Comparison of ENCODE assay signal across 25 mouse cellular contexts in genomic region chr3:123644564-123644963, GRCm38 (mm10). TPM values are rescaled to one million over a fixed set of nuclear protein-coding genes. Genes with fewer than 3 reads are reported as not detected.
A peak's percentile ranks its signal among the peaks of the same experiment; 100 is the strongest.
DNase-seq lines count a peak whose midpoint lies in the region; ATAC-seq lines count a peak whose summit lies in the region.
"Had no signal": no experiment of that assay in that cellular context is flagged by ENCODE, and none has a peak within 500 bp of the region (broad histone marks: within the 10 kb centered on the region; RNA-seq: fewer than 3 reads in every experiment).

No protein-coding gene starts in this region.

- H3K4me3 ChIP-seq in forebrain, embryonic 11.5 days (ENCODE audit: low read depth, low read length), result no peak overlapping the region
- H3K4me3 ChIP-seq in forebrain, embryonic 10.5 days, result no peak overlapping the region
- no peak overlapping the region for H3K4me3 ChIP-seq in midbrain, embryonic 12.5 days
- H3K4me3 ChIP-seq in midbrain, embryonic 15.5 days, result no peak overlapping the region
- H3K4me3 ChIP-seq in forebrain, embryonic 12.5 days (replicated peaks), result no peak overlapping the region
- H3K4me3 ChIP-seq in forebrain, embryonic 15.5 days, result no peak overlapping the region
- H3K4me3 ChIP-seq: heart, adult 2 months; heart, embryonic 10.5 days; heart, embryonic 13.5 days; hindbrain, embryonic 15.5 days had no signal

- H3K27me3 ChIP-seq in forebrain, embryonic 11.5 days (ENCODE audit: control insufficient read depth, insufficient read depth, low read length), result no peaks in the 10 kb centered on the region
- H3K27me3 ChIP-seq in forebrain, embryonic 10.5 days (ENCODE audit: poor library complexity, severe bottlenecking), result no peaks in the 10 kb centered on the region
- H3K27me3 ChIP-seq in midbrain, embryonic 12.5 days, result no peaks in the 10 kb centered on the region
- no peaks in the 10 kb centered on the region for H3K27me3 ChIP-seq in midbrain, embryonic 15.5 days (replicated peaks)
- no peaks in the 10 kb centered on the region for H3K27me3 ChIP-seq in forebrain, embryonic 12.5 days
- no peaks in the 10 kb centered on the region for H3K27me3 ChIP-seq in forebrain, embryonic 15.5 days
- H3K27me3 ChIP-seq: heart, embryonic 13.5 days; hindbrain, embryonic 15.5 days had no signal

- peak; percentile 17; the same call in 1 of the 2 replicates for ATAC-seq in forebrain, embryonic 11.5 days (replicated peaks; ENCODE audit: low FRiP score)
- 0 out of 2 replicates have a peak, but pooled peaks have one; percentile 16 for ATAC-seq in midbrain, embryonic 12.5 days (ENCODE audit: low FRiP score, low read depth)
- ATAC-seq in midbrain, embryonic 15.5 days (replicated peaks), result no peak; the same call in 1 of the 2 replicates
- ATAC-seq in forebrain, embryonic 12.5 days (ENCODE audit: low FRiP score), result peak; percentile 47
- peak; percentile 57 for ATAC-seq in forebrain, embryonic 15.5 days (replicated peaks)
- no peak for ATAC-seq in erythroblast, adult 5-6 weeks (replicated peaks; ENCODE audit: low FRiP score, poor library complexity, severe bottlenecking)
- ATAC-seq: activated CD4-positive, CD25-positive, alpha-beta regulatory T cell, adult 4 months; intestine, postnatal 0 days had no signal

- no peak overlapping the region for H3K4me2 ChIP-seq in forebrain, embryonic 11.5 days (ENCODE audit: low read depth, low read length, severe bottlenecking)
- H3K4me2 ChIP-seq in midbrain, embryonic 12.5 days (replicated peaks), result no peak overlapping the region
- H3K4me2 ChIP-seq in midbrain, embryonic 15.5 days, result no peak overlapping the region
- no peak overlapping the region for H3K4me2 ChIP-seq in forebrain, embryonic 12.5 days
- H3K4me2 ChIP-seq in forebrain, embryonic 15.5 days (replicated peaks), result no peak overlapping the region
- H3K4me2 ChIP-seq: heart, embryonic 13.5 days; hindbrain, embryonic 15.5 days had no signal

- WGBS in forebrain, embryonic 11.5 days, result 83% methylated on average over 2 of the region's 2 CpGs
- 94% methylated on average over 2 of the region's 2 CpGs for WGBS in forebrain, embryonic 10.5 days
- WGBS in midbrain, embryonic 12.5 days, result 70% methylated on average over 2 of the region's 2 CpGs
- WGBS in midbrain, embryonic 15.5 days, result 58% methylated on average over 2 of the region's 2 CpGs
- 67% methylated on average over 2 of the region's 2 CpGs for WGBS in forebrain, embryonic 12.5 days
- 50% methylated on average over 2 of the region's 2 CpGs for WGBS in forebrain, embryonic 15.5 days

- no peak for DNase-seq in forebrain, embryonic 11.5 days (ENCODE audit: low spot score)
- no peak for DNase-seq in forebrain, embryonic 10.5 days (ENCODE audit: extremely low spot score, low spot score)
- DNase-seq in lung, postnatal 10 days, result no peak
- DNase-seq: adrenal gland, adult 8-10 months; adrenal gland, postnatal 25 days; cerebellum, adult 11-12 months; cerebellum, adult 8-10 months; cerebellum, postnatal 14 days; gastrocnemius, postnatal 10 days; gastrocnemius, postnatal 36 days; heart, adult 2 months; heart, postnatal 14 days; heart, postnatal 4 days had no signal

- H3K9me3 ChIP-seq in forebrain, embryonic 11.5 days (ENCODE audit: control insufficient read depth, low read length), result no peaks in the 10 kb centered on the region
- H3K9me3 ChIP-seq in forebrain, embryonic 10.5 days, result 0 out of 2 replicates have a peak, but pooled peaks cover 3% of the 10 kb centered on the region
- H3K9me3 ChIP-seq in midbrain, embryonic 12.5 days, result no peaks in the 10 kb centered on the region
- no peaks in the 10 kb centered on the region for H3K9me3 ChIP-seq in midbrain, embryonic 15.5 days
- H3K9me3 ChIP-seq in forebrain, embryonic 12.5 days, result no peaks in the 10 kb centered on the region
- H3K9me3 ChIP-seq in forebrain, embryonic 15.5 days, result no peaks in the 10 kb centered on the region
- H3K9me3 ChIP-seq: heart, embryonic 10.5 days; heart, embryonic 13.5 days; hindbrain, embryonic 15.5 days had no signal

- H3K27ac ChIP-seq in forebrain, embryonic 11.5 days (ENCODE audit: low read depth, low read length), result no peak overlapping the region
- H3K27ac ChIP-seq in forebrain, embryonic 10.5 days, result no peak overlapping the region
- no peak overlapping the region for H3K27ac ChIP-seq in midbrain, embryonic 12.5 days (replicated peaks)
- H3K27ac ChIP-seq in midbrain, embryonic 15.5 days, result no peak overlapping the region
- H3K27ac ChIP-seq in forebrain, embryonic 12.5 days, result 0 out of 2 replicates have a peak overlapping the region, but pooled peaks have one; percentile 13
- H3K27ac ChIP-seq in forebrain, embryonic 15.5 days (replicated peaks), result peak overlapping the region; percentile 61
- H3K27ac ChIP-seq: heart, adult 2 months; heart, embryonic 10.5 days; heart, embryonic 13.5 days; hindbrain, embryonic 15.5 days had no signal

- no peaks in the 10 kb centered on the region for H3K36me3 ChIP-seq in forebrain, embryonic 11.5 days (ENCODE audit: control insufficient read depth, insufficient read depth, low read length)
- H3K36me3 ChIP-seq in forebrain, embryonic 10.5 days (replicated peaks), result no peaks in the 10 kb centered on the region
- H3K36me3 ChIP-seq in midbrain, embryonic 12.5 days, result no peaks in the 10 kb centered on the region
- H3K36me3 ChIP-seq in midbrain, embryonic 15.5 days (replicated peaks), result no peaks in the 10 kb centered on the region
- no peaks in the 10 kb centered on the region for H3K36me3 ChIP-seq in forebrain, embryonic 12.5 days (replicated peaks)
- no peaks in the 10 kb centered on the region for H3K36me3 ChIP-seq in forebrain, embryonic 15.5 days
- H3K36me3 ChIP-seq: heart, embryonic 10.5 days; heart, embryonic 13.5 days; hindbrain, embryonic 15.5 days had no signal

- H3K4me1 ChIP-seq in forebrain, embryonic 11.5 days (replicated peaks; ENCODE audit: control insufficient read depth, insufficient read depth, low read length), result no peaks in the 10 kb centered on the region
- H3K4me1 ChIP-seq in forebrain, embryonic 10.5 days, result no peaks in the 10 kb centered on the region
- peaks cover 6% of the 10 kb centered on the region; the same call in 1 of the 2 replicates for H3K4me1 ChIP-seq in midbrain, embryonic 12.5 days
- peaks cover 7% of the 10 kb centered on the region; the same call in 1 of the 2 replicates for H3K4me1 ChIP-seq in midbrain, embryonic 15.5 days
- peaks cover 11% of the 10 kb centered on the region; the same call in 1 of the 2 replicates for H3K4me1 ChIP-seq in forebrain, embryonic 12.5 days
- peaks cover 14% of the 10 kb centered on the region for H3K4me1 ChIP-seq in forebrain, embryonic 15.5 days
- H3K4me1 ChIP-seq: heart, embryonic 10.5 days; heart, embryonic 13.5 days had no signal

- H3K9ac ChIP-seq in forebrain, embryonic 11.5 days (ENCODE audit: low read length), result no peak overlapping the region
- no peak overlapping the region for H3K9ac ChIP-seq in midbrain, embryonic 12.5 days (replicated peaks)
- H3K9ac ChIP-seq in midbrain, embryonic 15.5 days, result no peak overlapping the region
- H3K9ac ChIP-seq in forebrain, embryonic 12.5 days, result no peak overlapping the region
- no peak overlapping the region for H3K9ac ChIP-seq in forebrain, embryonic 15.5 days (replicated peaks)
- H3K9ac ChIP-seq: heart, embryonic 13.5 days; hindbrain, embryonic 15.5 days had no signal

RNA-seq across cellular contexts. Expression of gene Ndst3, which starts 46.1 kb away (rescaled TPM):
- polyA plus RNA-seq in forebrain, embryonic 11.5 days (2014; fragmentation: Nextera tagmentation; extraction: Ambion mirVana), result 2.9 and 3.0 TPM in 2 replicates
- 0.66 and 0.84 TPM in 2 replicates for polyA plus RNA-seq in forebrain, embryonic 10.5 days (2016; fragmentation: Nextera tagmentation; extraction: Ambion mirVana)
- 23.5 and 24.1 TPM in 2 replicates for polyA plus RNA-seq in midbrain, embryonic 12.5 days (2016; fragmentation: Nextera tagmentation; extraction: Ambion mirVana)
- polyA plus RNA-seq in midbrain, embryonic 15.5 days (2015; fragmentation: Nextera tagmentation; extraction: Ambion mirVana), result 17.3 and 19.6 TPM in 2 replicates
- polyA plus RNA-seq in forebrain, embryonic 12.5 days (2016; fragmentation: Nextera tagmentation; extraction: Ambion mirVana), result 6.7 and 8.8 TPM in 2 replicates
- 11.2 and 11.5 TPM in 2 replicates for polyA plus RNA-seq in forebrain, embryonic 15.5 days (2015; fragmentation: Nextera tagmentation; extraction: Ambion mirVana)
- not detected in 2 replicates for total RNA-seq in erythroblast, adult 5-6 weeks (2015; ENCODE audit: low replicate concordance)
- total RNA-seq in erythroblast, adult 5-6 weeks (2017; ENCODE audit: low replicate concordance), result 0.28 TPM in 1 of 2 replicates, not detected in the other
- total RNA-seq: gastrocnemius, adult 18-20 months; gastrocnemius, postnatal 36 days; granulocyte monocyte progenitor cell, adult 5-6 weeks had no signal
- polyA plus RNA-seq: activated CD4-positive, CD25-positive, alpha-beta regulatory T cell, adult 4 months had no signal

Comparison
In these comparisons a context has a peak if more than half of its experiments do, and no peak if none do; other contexts are left out.
1. ATAC-seq: peak in forebrain, embryonic 11.5 days (single experiment), midbrain, embryonic 12.5 days (single experiment), forebrain, embryonic 12.5 days (single experiment) and forebrain, embryonic 15.5 days (single experiment); none in midbrain, embryonic 15.5 days (single experiment) and erythroblast, adult 5-6 weeks (single experiment).
2. H3K27ac ChIP-seq: peak in forebrain, embryonic 12.5 days (single experiment) and forebrain, embryonic 15.5 days (single experiment); none in forebrain, embryonic 11.5 days (single experiment), forebrain, embryonic 10.5 days (single experiment), midbrain, embryonic 12.5 days (single experiment) and midbrain, embryonic 15.5 days (single experiment).